Mouse (Mus musculus) cortical plate, adult 2 months (tissue): ENCODE data around the gene Kirrel3. TPM values are rescaled to one million over a fixed set of nuclear protein-coding genes. Genes with fewer than 3 reads are reported as not detected.

Experiments
- H3K27ac ChIP-seq: fragments of 200-500 bp; 2 replicates; pipeline ENCODE4 v1.5.1; 2012; ENCODE audit warnings: low read length, control low read depth, inconsistent platforms; ENCODE audit not compliant: insufficient read depth
- H3K4me1 ChIP-seq: fragments of 200-500 bp; 2 replicates; pipeline ENCODE4 v1.6.1; 2011; ENCODE audit warnings: low read length; ENCODE audit not compliant: control insufficient read depth, insufficient read depth
- H3K4me3 ChIP-seq: fragments of 200-500 bp; 2 replicates; pipeline ENCODE4 v1.5.1; 2011; ENCODE audit warnings: mild to moderate bottlenecking, low read length, control low read depth; ENCODE audit not compliant: insufficient read depth
- CTCF ChIP-seq: fragments of 200-500 bp; IDR thresholded peaks from 2 replicates; pipeline ENCODE4 v1.5.1; 2011; ENCODE audit warnings: mild to moderate bottlenecking, control low read depth, low read length; ENCODE audit not compliant: insufficient read depth; ENCODE audit errors: extremely low read depth
- POLR2A ChIP-seq: fragments of 200-500 bp; IDR thresholded peaks from 2 replicates; pipeline ENCODE4 v1.6.1; 2011; ENCODE audit warnings: mild to moderate bottlenecking, low read length, control low read depth; ENCODE audit not compliant: insufficient read depth; ENCODE audit errors: extremely low read depth
- polyA plus RNA-seq: library from polyadenylated mRNA; depleted of rRNA; stranded (reverse); fragments of >200 nt; gene quantifications from 2 replicates; pipeline ENCODE4 v1.2.3, GENCODE M21; 2012

Gene Kirrel3
- polyA plus RNA-seq, 1 experiment, result 23.1 TPM

- TF ChIP-seq POLR2A (no peak), CTCF (no peak)
- Histone ChIP-seq H3K4me1 (peaks cover 3% of the 10 kb centered on the region; the same call in 1 of the 2 replicates), H3K4me3 (no peak overlapping the region), H3K27ac (no peak overlapping the region)
Observed at GRCm38 (mm10) chr9:35059881-35060280, 574.2 kb downstream of the Kirrel3 start.

DNA sequence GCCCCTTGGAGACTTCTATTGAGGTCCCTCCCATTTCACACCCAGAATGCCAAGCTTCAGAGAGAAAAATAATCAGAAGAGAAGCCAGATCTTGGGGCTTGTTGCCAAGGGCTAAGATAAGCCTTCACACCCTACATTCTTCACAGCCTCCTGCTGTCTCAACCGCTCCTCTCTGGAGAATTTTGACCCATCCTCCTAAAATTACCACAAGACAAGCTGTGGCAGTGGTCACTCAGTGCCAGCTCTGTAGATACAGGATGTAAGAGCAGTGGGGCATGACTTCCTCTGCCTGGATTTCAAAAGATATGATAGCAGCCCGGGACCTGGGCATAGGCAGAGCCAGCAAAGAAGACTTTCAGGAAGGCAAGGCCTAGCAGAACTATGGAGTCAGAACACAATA is 575.8 kb downstream of the Kirrel3 start:
- Histone ChIP-seq H3K27ac (no peak overlapping the region), H3K4me3 (no peak overlapping the region), H3K4me1 (peaks cover 3% of the 10 kb centered on the region; the same call in 1 of the 2 replicates)
- TF ChIP-seq CTCF (no peak), POLR2A (no peak)
